Comparison of ENCODE assay signal across 8 mouse cellular contexts in the genomic region with DNA sequence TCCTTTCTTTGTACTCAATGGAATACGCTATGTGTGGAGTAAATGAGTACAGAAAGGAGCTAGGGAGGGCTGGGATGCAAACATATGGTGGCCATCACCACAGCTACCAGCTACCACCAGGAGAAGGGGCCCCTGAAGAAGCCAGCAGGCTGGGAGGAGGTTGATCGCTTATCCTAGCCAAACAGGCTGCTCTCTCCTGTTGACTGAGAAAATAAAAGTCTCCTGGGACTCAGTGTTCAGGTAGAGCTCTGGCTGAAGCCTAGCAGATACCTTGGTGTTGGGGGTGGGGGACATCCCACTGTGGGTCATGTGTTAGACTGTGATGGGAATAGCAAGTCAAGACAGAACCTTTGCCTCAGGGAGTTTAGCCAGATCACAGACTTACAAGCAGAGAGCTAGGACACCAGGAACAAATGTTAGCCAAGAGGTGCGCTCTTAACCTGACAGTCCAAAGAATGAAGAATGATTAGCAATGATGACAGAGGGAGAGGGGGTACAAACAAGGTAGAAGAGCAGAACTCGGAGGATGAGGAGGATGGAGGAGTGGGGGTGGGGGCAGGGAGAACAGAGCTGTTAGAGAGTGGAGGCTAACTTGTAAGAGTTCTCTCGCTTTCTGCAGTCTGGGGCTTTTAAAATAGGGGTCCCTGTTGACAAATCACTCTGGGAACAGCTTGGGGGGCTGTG. TPM values are rescaled to one million over a fixed set of nuclear protein-coding genes. Genes with fewer than 3 reads are reported as not detected.
DNase-seq lines count a peak whose midpoint lies in the region; ATAC-seq and TF ChIP-seq lines count a peak whose summit lies in the region.

No protein-coding gene starts in this region.

- no peak overlapping the region for H3K9ac ChIP-seq in hindbrain, embryonic 16.5 days (ENCODE audit: low read depth, low read length)
- H3K9ac ChIP-seq in midbrain, embryonic 14.5 days (replicated peaks; ENCODE audit: low read length): no peak overlapping the region

- no peak for TF ChIP-seq POLR2A in cortical plate, adult 2 months (IDR thresholded peaks at IDR 0.05; ENCODE audit: extremely low read depth, insufficient read depth, low read length)

- no peak for DNase-seq in gastrocnemius, adult 2 months
- DNase-seq in gastrocnemius, postnatal 14 days: no peak
- DNase-seq in midbrain, embryonic 14.5 days: no peak
- no peak for DNase-seq in ovary, postnatal 14 days (ENCODE audit: low spot score)
- no peak for DNase-seq in urinary bladder, adult 2 months (ENCODE audit: low spot score)
- DNase-seq in testis, postnatal 10 days (ENCODE audit: low spot score): no peak

- 51% methylated on average over 5 of the region's 5 CpGs for WGBS in hindbrain, embryonic 16.5 days
- 53% methylated on average over 5 of the region's 5 CpGs for WGBS in midbrain, embryonic 14.5 days

- H3K4me1 ChIP-seq in cortical plate, adult 2 months (ENCODE audit: control insufficient read depth, insufficient read depth, low read length): peaks cover 28% of the 10 kb centered on the region
- peaks cover 34% of the 10 kb centered on the region for H3K4me1 ChIP-seq in hindbrain, embryonic 16.5 days (ENCODE audit: control insufficient read depth, insufficient read depth, low read depth, low read length)
- H3K4me1 ChIP-seq in midbrain, embryonic 14.5 days (ENCODE audit: control insufficient read depth, insufficient read depth, low read length): peaks cover 37% of the 10 kb centered on the region

- H3K9me3 ChIP-seq in hindbrain, embryonic 16.5 days (ENCODE audit: control insufficient read depth, low read length): no peaks in the 10 kb centered on the region
- H3K9me3 ChIP-seq in midbrain, embryonic 14.5 days (ENCODE audit: control insufficient read depth, low read length): no peaks in the 10 kb centered on the region

- peak overlapping the region; percentile 44 for H3K27ac ChIP-seq in gastrocnemius, adult 2 months
- peak overlapping the region; percentile 47 for H3K27ac ChIP-seq in cortical plate, adult 2 months (ENCODE audit: insufficient read depth, low read length)
- peak overlapping the region; percentile 53; the same call in 1 of the 2 replicates for H3K27ac ChIP-seq in hindbrain, embryonic 16.5 days (ENCODE audit: low read depth, low read length)
- H3K27ac ChIP-seq in midbrain, embryonic 14.5 days (replicated peaks; ENCODE audit: low read depth, low read length): peak overlapping the region; percentile 79

- H3K4me3 ChIP-seq in gastrocnemius, adult 2 months: no peak overlapping the region
- no peak overlapping the region for H3K4me3 ChIP-seq in cortical plate, adult 2 months (ENCODE audit: insufficient read depth, low read length)
- H3K4me3 ChIP-seq in hindbrain, embryonic 16.5 days (ENCODE audit: low read length): no peak overlapping the region
- no peak overlapping the region for H3K4me3 ChIP-seq in midbrain, embryonic 14.5 days (replicated peaks; ENCODE audit: low read depth, low read length)

- no peaks in the 10 kb centered on the region for H3K27me3 ChIP-seq in hindbrain, embryonic 16.5 days (replicated peaks; ENCODE audit: control insufficient read depth, insufficient read depth, low read length)
- no peaks in the 10 kb centered on the region for H3K27me3 ChIP-seq in midbrain, embryonic 14.5 days (ENCODE audit: control insufficient read depth, insufficient read depth, low read length)

- H3K4me2 ChIP-seq in hindbrain, embryonic 16.5 days (ENCODE audit: low read length): no peak overlapping the region
- no peak overlapping the region for H3K4me2 ChIP-seq in midbrain, embryonic 14.5 days (ENCODE audit: low read length)

- TF ChIP-seq CTCF in gastrocnemius, adult 2 months (IDR thresholded peaks at IDR 0.05): no peak
- TF ChIP-seq CTCF in cortical plate, adult 2 months (IDR thresholded peaks at IDR 0.05; ENCODE audit: extremely low read depth, insufficient read depth, low read length): no peak

- peak; percentile 21; the same call in 1 of the 2 replicates for ATAC-seq in hindbrain, embryonic 16.5 days
- ATAC-seq in midbrain, embryonic 14.5 days (ENCODE audit: low FRiP score, low TSS enrichment): no peak

- H3K36me3 ChIP-seq in hindbrain, embryonic 16.5 days (ENCODE audit: control insufficient read depth, insufficient read depth, low read length): no peaks in the 10 kb centered on the region
- no peaks in the 10 kb centered on the region for H3K36me3 ChIP-seq in midbrain, embryonic 14.5 days (ENCODE audit: control insufficient read depth, insufficient read depth, low read length)

- intact Hi-C loops in gastrocnemius, adult 2 months (cut with DNase I): loop anchor here (5.0 kb wide), 2 partner anchors 92 to 118 kb away; no protein-coding TSS in a partner anchor
- intact Hi-C loops in gastrocnemius, postnatal 14 days (cut with DNase I; ENCODE audit: low total_unique reads): loop anchor here (5.0 to 10.0 kb wide), 3 partner anchors 92 to 190 kb away; a partner anchor contains a TSS

RNA-seq across cellular contexts. Expression of a gene that starts 57.9 kb away (rescaled TPM):
- total RNA-seq in gastrocnemius, adult 2 months (2021): 10 to 100 TPM; 63.7 to 63.9 TPM
- 10 to 100 TPM; 42.1 to 50.2 TPM for total RNA-seq in gastrocnemius, postnatal 14 days (2021)
- polyA plus RNA-seq in cortical plate, adult 2 months (2012; rRNA removed): 204 and 213 TPM in 2 replicates
- 69.2 and 79.3 TPM in 2 replicates for polyA plus RNA-seq in hindbrain, embryonic 16.5 days (2015; fragmentation: Nextera tagmentation; extraction: Ambion mirVana)
- 48.5 and 50.9 TPM in 2 replicates for polyA plus RNA-seq in midbrain, embryonic 14.5 days (2014; fragmentation: Nextera tagmentation; extraction: Ambion mirVana)
- 71.5 and 86.7 TPM in 2 replicates for polyA plus RNA-seq in urinary bladder, adult 2 months (2012; rRNA removed)

RNA-seq across cellular contexts. Expression of a gene that starts 58.4 kb away (rescaled TPM):
- 1 to 10 TPM in 1 of 2 experiments, under 1 TPM in 1; 0.87 to 1.0 TPM for total RNA-seq in gastrocnemius, adult 2 months (2021)
- total RNA-seq in gastrocnemius, postnatal 14 days (2021): under 1 TPM; 0.86 TPM
- polyA plus RNA-seq in cortical plate, adult 2 months (2012; rRNA removed): 14.2 and 17.3 TPM in 2 replicates
- 6.0 and 7.8 TPM in 2 replicates for polyA plus RNA-seq in hindbrain, embryonic 16.5 days (2015; fragmentation: Nextera tagmentation; extraction: Ambion mirVana)
- polyA plus RNA-seq in midbrain, embryonic 14.5 days (2014; fragmentation: Nextera tagmentation; extraction: Ambion mirVana): 5.3 and 6.1 TPM in 2 replicates
- polyA plus RNA-seq in urinary bladder, adult 2 months (2012; rRNA removed): 2.3 and 2.7 TPM in 2 replicates
